Mouse (Mus musculus) heart, embryonic 10.5 days (tissue): ENCODE measurements around the gene Fabp1. TPM values are rescaled to one million over a fixed set of nuclear protein-coding genes. Genes with fewer than 3 reads are reported as not detected.

Experiments
- polyA plus RNA-seq: library from polyadenylated mRNA; unstranded; fragments of >200 nt; fragmentation: Nextera tagmentation; extraction: Ambion mirVana; gene quantifications from 2 replicates; pipeline ENCODE4 v1.2.1, GENCODE M21; 2016

The Fabp1 gene
- polyA plus RNA-seq, 1 experiment from 2014 or later: 1.9 TPM

Other genes with a start within 250 kb of the Fabp1 start
- gene Foxi3, start 243.3 kb upstream of the Fabp1 start, polyA plus RNA-seq: not detected in 2 replicates
- gene Thnsl2, start 55.4 kb upstream of the Fabp1 start, polyA plus RNA-seq: 5.0 and 5.2 TPM in 2 replicates
- gene Krcc1, start 71.8 kb downstream of the Fabp1 start, polyA plus RNA-seq: 53.5 and 55.5 TPM in 2 replicates
- 85.5 and 174 TPM in 2 replicates for gene Smyd1, start 122.4 kb downstream of the Fabp1 start, polyA plus RNA-seq
- not detected in 2 replicates for gene Cd8b1, start 123.0 kb downstream of the Fabp1 start, polyA plus RNA-seq
- gene Cd8a, start 173.6 kb downstream of the Fabp1 start, polyA plus RNA-seq: 0.11 TPM in 1 of 2 replicates, not detected in the other
- 9.7 and 11.4 TPM in 2 replicates for gene Rmnd5a, start 240.8 kb downstream of the Fabp1 start, polyA plus RNA-seq